Mouse (Mus musculus): Measurements from ENCODE around the gene Pfdn6.

DNA sequence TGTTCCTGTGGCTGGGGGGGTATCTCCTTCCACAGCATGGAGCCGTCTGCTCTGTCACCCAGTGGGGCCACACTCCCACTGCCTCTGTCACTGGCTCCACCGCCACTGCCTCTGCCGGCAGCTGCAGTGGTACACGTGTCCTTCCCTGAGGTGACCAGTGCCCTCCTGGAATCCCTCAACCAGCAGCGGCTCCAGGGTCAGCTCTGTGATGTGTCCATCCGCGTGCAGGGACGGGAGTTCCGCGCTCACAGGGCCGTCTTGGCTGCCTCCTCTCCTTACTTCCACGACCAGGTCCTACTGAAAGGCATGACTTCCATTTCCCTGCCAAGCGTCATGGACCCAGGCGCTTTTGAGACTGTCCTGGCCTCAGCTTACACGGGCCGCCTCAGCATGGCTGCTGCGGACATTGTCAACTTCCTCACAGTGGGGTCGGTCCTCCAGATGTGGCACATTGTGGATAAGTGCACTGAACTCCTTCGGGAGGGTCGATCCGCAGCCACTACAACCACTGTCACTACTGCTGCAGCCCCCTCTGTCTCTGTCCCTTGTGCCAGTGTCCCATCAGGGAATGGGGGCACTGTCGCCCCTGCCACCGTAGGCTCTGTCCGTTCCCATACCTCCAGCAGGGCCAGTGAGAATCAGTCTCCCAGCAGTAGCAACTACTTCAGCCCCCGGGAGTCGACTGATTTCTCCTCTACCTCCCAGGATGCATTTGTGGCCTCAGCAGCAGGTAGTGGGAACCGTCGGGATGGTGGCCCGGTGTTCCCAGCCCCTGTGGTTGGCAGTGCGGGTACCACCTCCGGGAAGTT is 23.1 kb downstream of the Pfdn6 start:
- TF ChIP-seq ZNF384 (IDR thresholded peaks at IDR 0.05; ENCODE audit: low read depth, low read length) (no peak), MAFK (IDR thresholded peaks at IDR 0.05; ENCODE audit: insufficient read depth, low read depth, low read length) (no peak), ZC3H11A (IDR thresholded peaks at IDR 0.05; ENCODE audit: borderline replicate concordance, low read depth, low read length) (no peak)

Data from ES-E14 (cell line).